Mouse (Mus musculus) MEL (cell line): ENCODE results near the gene Kcnk13.

Experiments
- CTCF ChIP-seq, 3 experiments: IDR thresholded peaks in 2 of 3; conservative IDR thresholded peaks in 1 of 3; 2 replicates each; pipeline ENCODE4 v1.5.1; 2011 to 2012; ENCODE audit warnings: low read length in 3 of 3, low read depth in 2 of 3, mild to moderate bottlenecking in 2 of 3, improper control_type of control experiment in 1 of 3, inconsistent platforms in 1 of 3, mixed read lengths in 1 of 3, moderate library complexity in 1 of 3; ENCODE audit not compliant: control insufficient read depth in 1 of 3, insufficient read depth in 1 of 3, poor library complexity in 1 of 3, severe bottlenecking in 1 of 3
- ETS1 ChIP-seq: IDR thresholded peaks from 2 replicates; pipeline ENCODE4 v1.6.1; 2012; ENCODE audit warnings: low read depth, mild to moderate bottlenecking, inconsistent platforms, low read length, improper control_type of control experiment, moderate library complexity
- MAX ChIP-seq: IDR thresholded peaks from 2 replicates; pipeline ENCODE4 v1.6.1; 2011; ENCODE audit warnings: low read length, improper control_type of control experiment
- MXI1 ChIP-seq: IDR thresholded peaks from 2 replicates; pipeline ENCODE4 v1.6.1; 2011; ENCODE audit warnings: mild to moderate bottlenecking, low read depth, low read length, improper control_type of control experiment
- NELFE ChIP-seq: IDR thresholded peaks from 2 replicates; pipeline ENCODE4 v1.6.1; 2011; ENCODE audit warnings: low read depth, low read length, improper control_type of control experiment
- POLR2A ChIP-seq, 2 experiments: IDR thresholded peaks; 2 replicates each; pipeline ENCODE4 v1.6.1; 2011 to 2012; ENCODE audit warnings: low read length in 2 of 2, mild to moderate bottlenecking in 2 of 2, control low read depth in 1 of 2, improper control_type of control experiment in 1 of 2, low read depth in 1 of 2, moderate library complexity in 1 of 2; ENCODE audit not compliant: control insufficient read depth in 1 of 2, insufficient read depth in 1 of 2, poor library complexity in 1 of 2
- SIN3A ChIP-seq: IDR thresholded peaks from 2 replicates; pipeline ENCODE4 v1.6.1; 2012; ENCODE audit warnings: low read length, improper control_type of control experiment, inconsistent platforms
- ZNF384 ChIP-seq: IDR thresholded peaks from 2 replicates; pipeline ENCODE4 v1.6.1; 2012; ENCODE audit warnings: low read depth, mild to moderate bottlenecking, inconsistent platforms, low read length, improper control_type of control experiment

GRCm38 (mm10) chr12:99928311-99928710, 36.0 kb upstream of the Kcnk13 start:
- TF ChIP-seq POLR2A (IDR thresholded peaks at IDR 0.05; ENCODE audit: control insufficient read depth in 1 of 2, insufficient read depth in 1 of 2, low read depth in 1 of 2, low read length in 2 of 2, poor library complexity in 1 of 2), result no peak
- TF ChIP-seq CTCF (IDR thresholded peaks at IDR 0.05 in 2 of 3, conservative IDR thresholded peaks at IDR 0.05 in 1 of 3; ENCODE audit: control insufficient read depth in 1 of 3, insufficient read depth in 1 of 3, low read depth in 2 of 3, low read length in 3 of 3, poor library complexity in 1 of 3, severe bottlenecking in 1 of 3), result no peak
- no peak for TF ChIP-seq SIN3A
- no peak for TF ChIP-seq ZNF384
- no peak for TF ChIP-seq NELFE
- no peak for TF ChIP-seq MXI1
- TF ChIP-seq MAX, result no peak
- TF ChIP-seq ETS1, result no peak
